Mouse (Mus musculus) stomach, embryonic 16.5 days (tissue): ENCODE data around the gene 1700056E22Rik. TPM values are rescaled to one million over a fixed set of nuclear protein-coding genes. Genes with fewer than 3 reads are reported as not detected.

Experiments used
- ATAC-seq: fragments of 200-750 bp; cut with Nextera tagmentation; 2 replicates; pipeline ENCODE4 v1.8.0; 2017; ENCODE audit warnings: moderate number of reproducible peaks, moderate TSS enrichment; ENCODE audit not compliant: insufficient read depth, low FRiP score
- H3K27ac ChIP-seq: fragments of 300-500 bp; sonication (generic); 2 replicates; pipeline ENCODE4 v1.5.1; 2014; ENCODE audit warnings: low read length
- H3K27me3 ChIP-seq: fragments of 300-500 bp; sonication (generic); 2 replicates; pipeline ENCODE4 v1.6.1; 2014; ENCODE audit warnings: low read length, control low read depth, mixed read lengths; ENCODE audit not compliant: control insufficient read depth, insufficient read depth
- H3K36me3 ChIP-seq: fragments of 300-500 bp; sonication (generic); 2 replicates; pipeline ENCODE4 v1.6.1; 2014; ENCODE audit warnings: low read length; ENCODE audit not compliant: control insufficient read depth, insufficient read depth
- H3K4me1 ChIP-seq: fragments of 300-500 bp; sonication (generic); 2 replicates; pipeline ENCODE4 v1.6.1; 2014; ENCODE audit warnings: low read length, control low read depth, mixed read lengths; ENCODE audit not compliant: control insufficient read depth, insufficient read depth
- H3K4me2 ChIP-seq: fragments of 300-500 bp; sonication (generic); 2 replicates; pipeline ENCODE4 v1.6.1; 2014; ENCODE audit warnings: low read depth, low read length, mixed read lengths
- H3K4me3 ChIP-seq: fragments of 300-500 bp; sonication (generic); replicated peaks from 2 replicates; pipeline ENCODE4 v1.5.1; 2014; ENCODE audit warnings: mild to moderate bottlenecking, low read length
- H3K9ac ChIP-seq: fragments of 300-500 bp; sonication (generic); 2 replicates; pipeline ENCODE4 v1.6.1; 2014; ENCODE audit warnings: low read length
- H3K9me3 ChIP-seq: fragments of 300-500 bp; sonication (generic); replicated peaks from 2 replicates; pipeline ENCODE4 v1.6.1; 2016; ENCODE audit warnings: low read length, control low read depth; ENCODE audit not compliant: control insufficient read depth
- WGBS: fragments of 180-500 bp; shearing (Covaris S2); extraction: QIAGEN DNeasy Blood & Tissue Kit; methylation state at CpG from one replicate; pipeline ENCODE4 v1.1.7; 2014; 5-methylcytosine and 5-hydroxymethylcytosine counted together
- polyA plus RNA-seq: library from polyadenylated mRNA; unstranded; fragments of >200 nt; fragmentation: Nextera tagmentation; extraction: Ambion mirVana; gene quantifications from 2 replicates; pipeline ENCODE4 v1.2.1, GENCODE M21; 2015

1700056E22Rik gene
- polyA plus RNA-seq, 1 experiment from 2014 or later = 0.84 TPM

DNA sequence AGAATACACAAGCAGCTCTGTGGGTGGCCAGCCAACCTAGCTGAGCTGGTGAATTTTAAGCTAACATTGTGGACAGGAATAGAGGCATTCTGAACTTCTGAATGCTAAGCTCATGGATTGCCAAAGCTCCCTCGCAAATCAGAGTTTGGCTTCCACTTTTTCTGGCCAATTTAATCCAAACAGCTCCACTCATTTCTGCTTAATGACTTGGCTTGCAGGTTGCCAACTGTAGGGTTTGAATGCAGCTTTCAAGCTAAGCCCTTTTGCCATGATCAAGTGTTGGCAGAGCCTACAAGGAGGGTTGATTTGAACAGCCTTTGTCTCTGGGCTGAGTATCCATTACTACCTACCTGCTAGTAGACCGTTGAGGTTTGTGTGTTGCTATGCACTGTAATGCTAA is 31.6 kb downstream of the 1700056E22Rik start:
- 73% methylated on average over 2 of the region's 2 CpGs for WGBS

DNA sequence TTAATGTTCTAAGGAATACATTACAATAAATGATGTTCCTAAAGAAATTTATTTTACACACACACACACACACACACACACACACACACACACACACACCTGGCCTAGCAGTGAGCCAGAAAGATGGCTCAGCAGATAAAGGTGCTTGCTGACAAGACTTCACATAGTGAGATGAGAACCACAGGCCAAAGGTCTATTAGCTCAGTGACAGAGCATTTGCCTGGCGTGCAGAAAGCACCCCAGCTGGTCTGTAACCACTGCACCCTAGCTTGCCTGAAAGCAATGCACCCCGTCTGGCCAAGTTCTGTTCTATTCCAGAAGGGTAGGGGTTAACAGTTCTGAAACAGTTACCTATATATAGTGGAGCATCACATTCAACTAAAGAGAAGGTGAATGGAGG is 36.9 kb downstream of the 1700056E22Rik start:
- ATAC-seq = no peak
- no peaks in the 10 kb centered on the region for H3K27me3 ChIP-seq
- H3K27ac ChIP-seq = no peak overlapping the region
- no peak overlapping the region for H3K9ac ChIP-seq
- 73% methylated on average over 2 of the region's 2 CpGs for WGBS
- no peak overlapping the region for H3K4me3 ChIP-seq
- H3K4me1 ChIP-seq = no peaks in the 10 kb centered on the region
- H3K4me2 ChIP-seq = no peak overlapping the region
- H3K36me3 ChIP-seq = no peaks in the 10 kb centered on the region
- no peaks in the 10 kb centered on the region for H3K9me3 ChIP-seq

More for the DNA sequence above, 31.6 kb downstream of the 1700056E22Rik start:
- Histone ChIP-seq H3K4me2 (no peak overlapping the region), H3K9ac (no peak overlapping the region), H3K36me3 (no peaks in the 10 kb centered on the region), H3K27me3 (no peaks in the 10 kb centered on the region), H3K27ac (no peak overlapping the region), H3K4me3 (no peak overlapping the region), H3K4me1 (no peaks in the 10 kb centered on the region), H3K9me3 (no peaks in the 10 kb centered on the region)
- no peak for ATAC-seq

DNA sequence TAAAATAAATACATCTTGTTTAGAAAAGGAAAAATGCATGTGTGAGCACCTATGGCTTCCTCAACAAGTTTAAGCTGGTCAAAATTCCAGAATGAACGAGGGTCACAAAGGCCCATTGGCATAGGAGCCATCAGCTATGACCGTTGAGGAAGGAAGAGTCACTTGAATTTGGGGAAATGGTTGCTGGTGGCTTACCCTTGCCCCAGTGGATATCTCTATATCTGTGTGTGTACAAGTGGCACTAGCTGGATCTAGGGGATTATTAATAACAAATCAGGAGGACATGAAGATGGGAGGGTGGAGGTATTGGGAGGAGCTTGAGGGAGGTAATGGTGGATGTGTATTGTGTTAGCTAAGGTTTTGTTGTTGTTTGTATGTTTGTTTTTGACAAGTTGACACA is 42.2 kb downstream of the 1700056E22Rik start:
- H3K27me3 ChIP-seq = no peaks in the 10 kb centered on the region
- H3K9ac ChIP-seq = no peak overlapping the region
- no peaks in the 10 kb centered on the region for H3K4me1 ChIP-seq
- H3K27ac ChIP-seq = no peak overlapping the region
- no peaks in the 10 kb centered on the region for H3K9me3 ChIP-seq
- no peak overlapping the region for H3K4me2 ChIP-seq
- H3K36me3 ChIP-seq = no peaks in the 10 kb centered on the region
- no peak for ATAC-seq
- 84% methylated on average over 2 of the region's 2 CpGs for WGBS
- no peak overlapping the region for H3K4me3 ChIP-seq

DNA sequence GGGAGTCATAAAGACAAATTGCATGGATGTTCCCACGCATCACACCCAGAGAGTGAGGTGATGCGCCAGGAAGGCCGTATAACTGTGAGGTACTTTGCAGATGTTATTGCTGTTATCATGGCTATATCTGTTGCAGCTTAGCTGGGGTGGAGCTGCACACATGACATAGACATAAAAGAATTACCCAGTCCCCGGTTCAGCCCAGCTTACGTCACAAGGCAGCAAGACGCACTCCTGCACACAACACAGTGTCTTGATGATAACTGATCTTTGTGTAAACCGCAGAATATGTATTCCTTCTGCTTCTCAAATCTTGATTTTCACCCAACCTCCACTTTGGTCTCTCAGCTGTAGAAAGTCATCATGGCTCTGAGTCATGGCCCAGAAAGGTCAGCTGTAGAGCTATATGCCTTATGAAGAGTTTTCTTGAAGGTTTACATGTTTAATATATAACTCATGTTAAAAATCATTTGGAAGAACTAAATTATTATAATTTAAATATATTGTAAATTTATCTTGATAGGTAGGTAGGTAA is 46.3 kb downstream of the 1700056E22Rik start:
- 0 out of 2 replicates have a peak, but pooled peaks cover 4% of the 10 kb centered on the region for H3K4me1 ChIP-seq
- no peaks in the 10 kb centered on the region for H3K9me3 ChIP-seq
- H3K27me3 ChIP-seq = no peaks in the 10 kb centered on the region
- no peaks in the 10 kb centered on the region for H3K36me3 ChIP-seq
- WGBS = 86% methylated on average over 7 of the region's 7 CpGs
- ATAC-seq = no peak
- no peak overlapping the region for H3K4me2 ChIP-seq
- no peak overlapping the region for H3K27ac ChIP-seq
- no peak overlapping the region for H3K4me3 ChIP-seq
- no peak overlapping the region for H3K9ac ChIP-seq

Other genes with a start within 250 kb of the 1700056E22Rik start
- gene Dusp10, start 21.0 kb downstream of the 1700056E22Rik start, polyA plus RNA-seq = 11.1 and 12.2 TPM in 2 replicates